Comparison of ENCODE assay signal across 9 mouse cellular contexts in the genomic region with DNA sequence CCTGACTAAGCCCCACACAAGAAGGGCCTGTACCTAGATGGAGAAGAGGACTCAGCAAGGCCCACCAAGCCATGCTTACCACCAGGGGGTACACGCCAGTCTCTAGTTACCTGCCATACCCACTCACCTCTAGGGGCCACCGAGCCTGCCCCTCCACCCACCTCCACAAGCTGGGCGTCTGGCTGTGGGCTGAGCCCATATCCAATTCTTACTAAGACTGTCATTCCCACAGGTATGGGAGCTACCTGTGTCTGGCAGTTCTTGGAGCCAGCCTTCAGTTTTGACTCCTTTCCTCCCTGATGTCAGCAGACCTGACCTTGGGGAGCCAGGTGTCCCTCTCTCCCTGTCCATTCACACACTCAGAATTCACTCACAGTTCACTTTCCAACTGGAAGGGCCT. TPM values are rescaled to one million over a fixed set of nuclear protein-coding genes. Genes with fewer than 3 reads are reported as not detected.
A peak's percentile ranks its signal among the peaks of the same experiment; 100 is the strongest.
DNase-seq lines count a peak whose midpoint lies in the region; ATAC-seq and TF ChIP-seq lines count a peak whose summit lies in the region.
"Had no signal": no experiment of that assay in that cellular context is flagged by ENCODE, and none has a peak within 500 bp of the region (broad histone marks: within the 10 kb centered on the region; RNA-seq: fewer than 3 reads in every experiment).

No protein-coding gene starts in this region.

- ATAC-seq in intestine, postnatal 0 days, result no peak
- no peak for ATAC-seq in neural tube, embryonic 12.5 days (ENCODE audit: low FRiP score, low read depth)

- peak; percentile 31 for DNase-seq in kidney, adult 2 months
- DNase-seq in kidney, adult 11 months, result no peak
- no peak for DNase-seq in forebrain, embryonic 10.5 days (ENCODE audit: extremely low spot score, low spot score)
- no peak for DNase-seq in left cerebral cortex, adult 9 months (ENCODE audit: low spot score in 2 of 2)
- DNase-seq in spleen, adult 12 weeks (ENCODE audit: low spot score), result no peak
- no peak for DNase-seq in cerebellum, adult 11 months

- H3K27ac ChIP-seq in kidney, adult 2 months (ENCODE audit: insufficient read depth, low read depth, low read length), result peak overlapping the region; percentile 92
- no peak overlapping the region for H3K27ac ChIP-seq in forebrain, embryonic 10.5 days
- H3K27ac ChIP-seq in intestine, postnatal 0 days (ENCODE audit: low read depth, low read length), result no peak overlapping the region
- no peak overlapping the region for H3K27ac ChIP-seq in neural tube, embryonic 12.5 days

- no peaks in the 10 kb centered on the region for H3K27me3 ChIP-seq in kidney, adult 2 months (replicated peaks; ENCODE audit: control insufficient read depth, insufficient read depth, low read length)
- no peaks in the 10 kb centered on the region for H3K27me3 ChIP-seq in forebrain, embryonic 10.5 days (ENCODE audit: poor library complexity, severe bottlenecking)
- H3K27me3 ChIP-seq in intestine, postnatal 0 days (replicated peaks; ENCODE audit: control insufficient read depth, insufficient read depth, low read length), result no peaks in the 10 kb centered on the region
- H3K27me3 ChIP-seq in neural tube, embryonic 12.5 days (replicated peaks), result 0 out of 2 replicates have a peak, but pooled peaks cover 4% of the 10 kb centered on the region
- H3K27me3 ChIP-seq: Patski had no signal

- H3K9me3 ChIP-seq in forebrain, embryonic 10.5 days, result no peaks in the 10 kb centered on the region
- no peaks in the 10 kb centered on the region for H3K9me3 ChIP-seq in intestine, postnatal 0 days (ENCODE audit: control insufficient read depth)
- H3K9me3 ChIP-seq in neural tube, embryonic 12.5 days, result no peaks in the 10 kb centered on the region

- 16% methylated on average over 3 of the region's 3 CpGs for WGBS in kidney, adult 2 months
- 92% methylated on average over 3 of the region's 3 CpGs for WGBS in forebrain, embryonic 10.5 days
- 76% methylated on average over 3 of the region's 3 CpGs for WGBS in intestine, postnatal 0 days
- 94% methylated on average over 3 of the region's 3 CpGs for WGBS in neural tube, embryonic 12.5 days

- H3K4me3 ChIP-seq in kidney, adult 2 months (ENCODE audit: insufficient read depth, low read depth, low read length), result peak overlapping the region; percentile 79
- H3K4me3 ChIP-seq in forebrain, embryonic 10.5 days, result peak overlapping the region; percentile 70; the same call in 1 of the 2 replicates
- peak overlapping the region; percentile 64 for H3K4me3 ChIP-seq in intestine, postnatal 0 days (ENCODE audit: low read depth, low read length)
- no peak overlapping the region for H3K4me3 ChIP-seq in neural tube, embryonic 12.5 days

- peaks cover 12% of the 10 kb centered on the region; the same call in 1 of the 2 replicates for H3K4me1 ChIP-seq in kidney, adult 2 months (ENCODE audit: control insufficient read depth, insufficient read depth, low read length)
- peaks cover 48% of the 10 kb centered on the region for H3K4me1 ChIP-seq in forebrain, embryonic 10.5 days
- H3K4me1 ChIP-seq in intestine, postnatal 0 days (replicated peaks; ENCODE audit: control insufficient read depth, insufficient read depth, low read length), result peaks cover 11% of the 10 kb centered on the region
- peaks cover 26% of the 10 kb centered on the region for H3K4me1 ChIP-seq in neural tube, embryonic 12.5 days

- no peak for TF ChIP-seq POLR2A in kidney, adult 2 months (IDR thresholded peaks at IDR 0.05; ENCODE audit: low read depth, low read length)

- no peak for TF ChIP-seq CTCF in kidney, adult 2 months (conservative IDR thresholded peaks at IDR 0.05; ENCODE audit: insufficient read depth, insufficient read length, low read depth, low read length)
- peak; percentile 29 for TF ChIP-seq CTCF in intestine, postnatal 0 days (IDR thresholded peaks at IDR 0.05; ENCODE audit: low read depth)

- 0 out of 2 replicates have a peak overlapping the region, but pooled peaks have one; percentile 60 for H3K9ac ChIP-seq in intestine, postnatal 0 days (ENCODE audit: low read depth, low read length)
- no peak overlapping the region for H3K9ac ChIP-seq in neural tube, embryonic 12.5 days

- H3K4me2 ChIP-seq in intestine, postnatal 0 days (replicated peaks; ENCODE audit: low read depth), result peak overlapping the region; percentile 95
- H3K4me2 ChIP-seq in neural tube, embryonic 12.5 days (replicated peaks), result peak overlapping the region; percentile 72

- H3K36me3 ChIP-seq in kidney, adult 2 months (ENCODE audit: control insufficient read depth, insufficient read depth, low read length), result no peaks in the 10 kb centered on the region
- H3K36me3 ChIP-seq in forebrain, embryonic 10.5 days (replicated peaks), result peaks cover 22% of the 10 kb centered on the region
- peaks cover 12% of the 10 kb centered on the region for H3K36me3 ChIP-seq in intestine, postnatal 0 days (ENCODE audit: control insufficient read depth, insufficient read depth)
- H3K36me3 ChIP-seq in neural tube, embryonic 12.5 days, result peaks cover 5% of the 10 kb centered on the region; the same call in 1 of the 2 replicates

RNA-seq across cellular contexts. Expression of a gene that starts 2.7 kb away (rescaled TPM):
- 52.3 and 57.2 TPM in 2 replicates for polyA plus RNA-seq in kidney, adult 2 months (2012; rRNA removed)
- polyA plus RNA-seq in forebrain, embryonic 10.5 days (2016; fragmentation: Nextera tagmentation; extraction: Ambion mirVana), result 35.1 and 40.2 TPM in 2 replicates
- polyA plus RNA-seq in intestine, postnatal 0 days (2015; fragmentation: Nextera tagmentation; extraction: Ambion mirVana), result 75.1 and 82.9 TPM in 2 replicates
- 34.3 and 37.9 TPM in 2 replicates for polyA plus RNA-seq in neural tube, embryonic 12.5 days (2016; fragmentation: Nextera tagmentation; extraction: Ambion mirVana)

RNA-seq across cellular contexts. Expression of a gene that starts 23.2 kb away (rescaled TPM):
- polyA plus RNA-seq in kidney, adult 2 months (2012; rRNA removed), result 136 and 163 TPM in 2 replicates
- polyA plus RNA-seq in forebrain, embryonic 10.5 days (2016; fragmentation: Nextera tagmentation; extraction: Ambion mirVana), result 36.1 and 37.9 TPM in 2 replicates
- 283 and 284 TPM in 2 replicates for polyA plus RNA-seq in intestine, postnatal 0 days (2015; fragmentation: Nextera tagmentation; extraction: Ambion mirVana)
- polyA plus RNA-seq in neural tube, embryonic 12.5 days (2016; fragmentation: Nextera tagmentation; extraction: Ambion mirVana), result 61.8 and 69.1 TPM in 2 replicates

RNA-seq across cellular contexts. Expression of a gene that starts 33.1 kb away (rescaled TPM):
- polyA plus RNA-seq in kidney, adult 2 months (2012; rRNA removed), result 24.0 and 28.0 TPM in 2 replicates
- 0.20 and 0.21 TPM in 2 replicates for polyA plus RNA-seq in forebrain, embryonic 10.5 days (2016; fragmentation: Nextera tagmentation; extraction: Ambion mirVana)
- 6.8 and 6.9 TPM in 2 replicates for polyA plus RNA-seq in intestine, postnatal 0 days (2015; fragmentation: Nextera tagmentation; extraction: Ambion mirVana)
- polyA plus RNA-seq in neural tube, embryonic 12.5 days (2016; fragmentation: Nextera tagmentation; extraction: Ambion mirVana), result 1.2 and 1.3 TPM in 2 replicates

RNA-seq across cellular contexts. Expression of a gene that starts 49.6 kb away (rescaled TPM):
- 0.19 and 0.27 TPM in 2 replicates for polyA plus RNA-seq in kidney, adult 2 months (2012; rRNA removed)
- 1.4 TPM in 2 replicates for polyA plus RNA-seq in forebrain, embryonic 10.5 days (2016; fragmentation: Nextera tagmentation; extraction: Ambion mirVana)
- polyA plus RNA-seq in intestine, postnatal 0 days (2015; fragmentation: Nextera tagmentation; extraction: Ambion mirVana), result 0.17 and 0.30 TPM in 2 replicates
- 1.0 and 1.3 TPM in 2 replicates for polyA plus RNA-seq in neural tube, embryonic 12.5 days (2016; fragmentation: Nextera tagmentation; extraction: Ambion mirVana)
